Mouse (Mus musculus): ENCODE data around the gene Gm20605.

DNA sequence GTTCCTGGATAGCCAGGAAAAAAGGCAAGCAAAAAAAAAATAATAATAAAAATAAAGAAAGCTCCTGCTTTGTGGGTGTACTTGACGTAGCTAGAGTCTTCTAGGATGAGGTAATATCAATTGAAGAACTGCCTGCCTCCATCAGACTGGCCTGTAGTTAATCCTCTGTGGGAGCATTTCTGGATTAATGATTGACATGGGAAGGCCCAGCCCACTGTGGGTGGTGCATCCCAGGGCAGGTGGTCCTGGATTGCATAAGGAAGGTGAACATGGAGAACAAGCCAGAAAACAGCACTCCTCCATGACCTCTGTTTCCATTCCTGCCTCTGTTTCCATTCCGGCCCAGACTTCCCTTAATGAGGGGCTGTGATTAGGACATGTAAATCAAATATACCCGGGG is 49.8 kb downstream of the Gm20605 start:
- TF ChIP-seq POLR2A (IDR thresholded peaks at IDR 0.05; ENCODE audit: low read depth, low read length) (no peak), CTCF (IDR thresholded peaks at IDR 0.05; ENCODE audit: borderline replicate concordance, insufficient read depth, low read length) (no peak)
